ENCODE assay signal across 8 mouse cellular contexts in the genomic region with DNA sequence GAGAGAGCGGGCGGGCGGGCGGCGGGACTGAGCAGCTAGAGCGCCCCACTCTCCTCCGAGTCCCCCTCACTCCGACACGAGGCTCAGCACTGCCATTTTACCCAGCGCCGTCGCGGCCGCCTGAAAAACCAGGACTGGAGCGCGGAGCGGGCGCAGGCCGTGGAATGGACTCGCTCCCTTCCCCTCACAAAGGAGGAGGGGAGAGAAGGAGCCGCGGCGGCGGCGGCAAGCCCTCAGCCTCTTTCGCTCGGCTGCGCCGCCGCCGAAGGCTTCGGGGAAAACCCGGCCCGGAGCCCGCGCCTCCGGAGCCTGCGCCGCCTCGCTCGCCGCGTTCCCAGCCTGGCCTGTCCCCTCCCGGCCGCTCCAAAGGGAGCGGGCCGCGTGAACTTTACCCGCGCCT. TPM values are rescaled to one million over a fixed set of nuclear protein-coding genes. Genes with fewer than 3 reads are reported as not detected.
A peak's percentile ranks its signal among the peaks of the same experiment; 100 is the strongest.
DNase-seq lines count a peak whose midpoint lies in the region; ATAC-seq lines count a peak whose summit lies in the region.

No protein-coding gene starts in this region.

- no peaks in the 10 kb centered on the region for H3K9me3 ChIP-seq in hindbrain, embryonic 15.5 days

- no peaks in the 10 kb centered on the region for H3K27me3 ChIP-seq in hindbrain, embryonic 15.5 days

- H3K4me2 ChIP-seq in hindbrain, embryonic 15.5 days: peak overlapping the region; percentile 99

- H3K4me1 ChIP-seq in hindbrain, embryonic 15.5 days (replicated peaks): peaks cover 37% of the 10 kb centered on the region

- 0% methylated on average over 34 of the region's 50 CpGs for WGBS in hindbrain, embryonic 15.5 days

- peak overlapping the region; percentile 100 for H3K9ac ChIP-seq in hindbrain, embryonic 15.5 days

- ATAC-seq in hindbrain, embryonic 15.5 days (ENCODE audit: low FRiP score, low read depth): peak; percentile 88

- H3K27ac ChIP-seq in hindbrain, embryonic 15.5 days (replicated peaks): peak overlapping the region; percentile 100

- H3K36me3 ChIP-seq in hindbrain, embryonic 15.5 days: no peaks in the 10 kb centered on the region

- H3K4me3 ChIP-seq in hindbrain, embryonic 15.5 days: peak overlapping the region; percentile 97

- peak; percentile 90 for DNase-seq in WW6 (ENCODE audit: low read depth, low spot score)
- DNase-seq in cerebellum, postnatal 36 days: peak; percentile 99 to 100
- DNase-seq in frontal cortex, postnatal 36 days (ENCODE audit: low spot score in 2 of 2): peak; percentile 99 to 100
- peak; percentile 99 for DNase-seq in layer of hippocampus, postnatal 36 days
- DNase-seq in lung, postnatal 25 days (ENCODE audit: low spot score): peak; percentile 98
- DNase-seq in retina, embryonic 14.5 days (ENCODE audit: low spot score): peak; percentile 97
- peak; percentile 99 to 100 for DNase-seq in thymus, postnatal 36 days

RNA-seq across cellular contexts. Expression of gene Arid1a, which starts 2.3 kb away (rescaled TPM):
- polyA plus RNA-seq in hindbrain, embryonic 15.5 days (2015; fragmentation: Nextera tagmentation; extraction: Ambion mirVana): 30.0 and 31.2 TPM in 2 replicates
- total RNA-seq in layer of hippocampus, postnatal 36 days (2021): 10 to 100 TPM; 75.1 to 87.6 TPM

Comparison
In these comparisons a context has a peak if more than half of its experiments do, and no peak if none do; other contexts are left out.
1. Peak in every context shown above with its lines: DNase-seq, ATAC-seq, H3K4me3 ChIP-seq and H3K27ac ChIP-seq.